Mouse (Mus musculus) ES-Bruce4 (cell line): ENCODE results near the gene Heatr5b.

Experiments used
- CTCF ChIP-seq: IDR thresholded peaks from one replicate; pipeline ENCODE4 v1.8.1; 2011; ENCODE audit warnings: low read depth, low read length
- EP300 ChIP-seq: IDR thresholded peaks from 2 replicates; pipeline ENCODE4 v1.6.1; 2011; ENCODE audit warnings: low read depth, low read length; ENCODE audit not compliant: insufficient read depth
- POLR2A ChIP-seq: IDR thresholded peaks from one replicate; pipeline ENCODE4 v1.8.1; 2011; ENCODE audit warnings: low read length; ENCODE audit not compliant: insufficient read depth

- no peak for TF ChIP-seq CTCF
- no peak for TF ChIP-seq POLR2A
- TF ChIP-seq EP300 = no peak
These were observed 82.1 kb downstream of the Heatr5b start for GRCm38 (mm10) chr17:78752938-78753655.
